Mouse (Mus musculus) embryonic facial prominence, embryonic 13.5 days (tissue): ENCODE measurements around the gene Lix1. TPM values are rescaled to one million over a fixed set of nuclear protein-coding genes. Genes with fewer than 3 reads are reported as not detected.

ENCODE experiments used
- ATAC-seq: fragments of 200-750 bp; cut with Nextera tagmentation; 2 replicates; pipeline ENCODE4 v1.8.0; 2017; ENCODE audit warnings: low read depth; ENCODE audit not compliant: insufficient number of reproducible peaks, insufficient read depth, low FRiP score, low TSS enrichment
- H3K27ac ChIP-seq: fragments of 300-500 bp; sonication (generic); 2 replicates; pipeline ENCODE4 v1.5.1; 2015; ENCODE audit warnings: moderate library complexity, mild to moderate bottlenecking, inconsistent platforms
- H3K27me3 ChIP-seq: fragments of 300-500 bp; sonication (generic); 2 replicates; pipeline ENCODE4 v1.6.1; 2015; ENCODE audit warnings: mild to moderate bottlenecking, inconsistent platforms
- H3K36me3 ChIP-seq: fragments of 300-500 bp; sonication (generic); 2 replicates; pipeline ENCODE4 v1.6.1; 2015; ENCODE audit warnings: mild to moderate bottlenecking, inconsistent platforms
- H3K4me1 ChIP-seq: fragments of 300-500 bp; sonication (generic); 2 replicates; pipeline ENCODE4 v1.6.1; 2015; ENCODE audit warnings: inconsistent platforms
- H3K4me2 ChIP-seq: fragments of 300-500 bp; sonication (generic); 2 replicates; pipeline ENCODE4 v1.6.1; 2015; ENCODE audit warnings: moderate library complexity, mild to moderate bottlenecking, inconsistent platforms
- H3K4me3 ChIP-seq: fragments of 300-500 bp; sonication (generic); 2 replicates; pipeline ENCODE4 v1.5.1; 2015; ENCODE audit warnings: mild to moderate bottlenecking, inconsistent platforms
- H3K9ac ChIP-seq: fragments of 300-500 bp; sonication (generic); 2 replicates; pipeline ENCODE4 v1.6.1; 2015; ENCODE audit warnings: mild to moderate bottlenecking, inconsistent platforms
- H3K9me3 ChIP-seq: fragments of 300-500 bp; sonication (generic); 2 replicates; pipeline ENCODE4 v1.6.1; 2016; ENCODE audit warnings: inconsistent platforms
- WGBS: fragments of 180-500 bp; shearing (Covaris S2); methylation state at CpG from one replicate; pipeline ENCODE4 v1.1.7; 2015; ENCODE audit warnings: mixed read lengths; 5-methylcytosine and 5-hydroxymethylcytosine counted together
- polyA plus RNA-seq: library from polyadenylated mRNA; unstranded; fragments of >200 nt; fragmentation: Nextera tagmentation; extraction: Ambion mirVana; gene quantifications from 2 replicates; pipeline ENCODE4 v1.2.1, GENCODE M21; 2015

The Lix1 gene
- 22.5 and 46.4 TPM in 2 replicates for polyA plus RNA-seq

DNA sequence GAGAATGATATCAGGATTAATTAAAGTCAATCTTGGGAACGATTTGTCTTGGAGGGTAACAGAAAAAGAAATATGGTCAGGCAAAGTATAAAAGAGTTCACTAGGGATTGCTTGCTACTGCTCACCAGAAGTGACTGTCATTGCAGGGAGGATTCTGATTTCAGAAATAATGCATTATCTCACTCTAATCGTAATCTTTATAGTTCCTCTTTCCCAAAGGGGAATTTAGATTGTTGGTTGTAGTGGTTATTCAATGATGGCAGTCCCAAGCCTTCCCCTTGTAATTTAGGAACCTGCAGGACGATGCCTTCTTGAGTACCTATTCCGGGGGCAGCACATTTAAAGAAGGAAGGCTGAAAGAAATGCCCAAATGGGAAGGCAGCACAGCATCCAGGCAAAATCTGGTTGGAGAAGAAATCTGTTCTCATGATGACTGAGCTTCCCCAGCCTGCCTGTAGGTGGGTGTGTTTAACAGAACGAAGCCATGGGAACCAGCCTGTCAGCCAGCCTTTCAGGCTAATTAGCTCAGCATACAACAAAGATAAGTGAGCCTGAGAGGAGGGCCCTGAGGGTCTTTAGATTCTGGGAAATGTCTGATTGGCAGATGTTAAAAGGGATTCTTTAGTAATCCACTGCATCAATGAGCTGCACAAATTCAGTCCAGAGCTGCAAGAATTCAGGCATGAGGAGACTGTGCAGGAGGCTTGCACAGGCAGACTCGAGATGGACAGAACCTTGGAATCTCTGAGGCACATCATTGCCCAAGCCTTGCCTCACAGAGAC, at the start of gene Lix1:
Gene Lix1 (plus strand): TSS at position 451 of the 783 bp plus-strand sequence.
- peaks cover 34% of the 10 kb centered on the region for H3K4me1 ChIP-seq
- peak within 1 kb of the TSS; percentile 49; the same call in 1 of the 2 replicates for H3K9ac ChIP-seq
- no peaks in the 10 kb centered on the region for H3K27me3 ChIP-seq
- 23% methylated on average over 6 of the region's 6 CpGs for WGBS
- peak within 1 kb of the TSS; percentile 54 for H3K4me2 ChIP-seq
- no peaks in the 10 kb centered on the region for H3K36me3 ChIP-seq
- peak; percentile 88 for ATAC-seq
- no peaks in the 10 kb centered on the region for H3K9me3 ChIP-seq
- peak within 1 kb of the TSS; percentile 36 for H3K4me3 ChIP-seq
- peak within 1 kb of the TSS; percentile 85 for H3K27ac ChIP-seq

DNA sequence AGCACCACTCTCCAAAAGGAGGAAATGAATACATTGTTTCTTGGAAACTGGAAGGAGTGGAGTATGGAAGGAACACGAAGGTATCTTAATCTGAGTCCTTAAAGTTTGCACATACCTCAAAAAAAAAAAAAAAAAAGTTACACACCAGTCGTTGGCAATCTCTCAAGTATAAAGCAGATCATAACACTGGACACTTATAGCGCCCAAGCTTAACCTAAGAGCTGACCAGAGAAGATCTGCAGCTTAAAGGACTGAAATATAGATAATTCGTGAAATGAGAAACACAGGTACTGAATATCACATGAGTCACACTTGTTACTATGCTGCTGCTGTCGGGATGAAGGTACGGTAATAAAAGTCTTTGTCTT, 28.9 kb upstream of the Lix1 start:
- Histone ChIP-seq H3K27ac (peak overlapping the region; percentile 93), H3K27me3 (no peaks in the 10 kb centered on the region), H3K9me3 (no peaks in the 10 kb centered on the region), H3K4me2 (peak overlapping the region; percentile 75), H3K36me3 (peaks cover 12% of the 10 kb centered on the region), H3K9ac (peak overlapping the region; percentile 89), H3K4me3 (peak overlapping the region; percentile 76), H3K4me1 (peaks cover 11% of the 10 kb centered on the region)
- WGBS: 6% methylated on average over 6 of the region's 6 CpGs
- ATAC-seq: peak; percentile 35; the same call in 1 of the 2 replicates

DNA sequence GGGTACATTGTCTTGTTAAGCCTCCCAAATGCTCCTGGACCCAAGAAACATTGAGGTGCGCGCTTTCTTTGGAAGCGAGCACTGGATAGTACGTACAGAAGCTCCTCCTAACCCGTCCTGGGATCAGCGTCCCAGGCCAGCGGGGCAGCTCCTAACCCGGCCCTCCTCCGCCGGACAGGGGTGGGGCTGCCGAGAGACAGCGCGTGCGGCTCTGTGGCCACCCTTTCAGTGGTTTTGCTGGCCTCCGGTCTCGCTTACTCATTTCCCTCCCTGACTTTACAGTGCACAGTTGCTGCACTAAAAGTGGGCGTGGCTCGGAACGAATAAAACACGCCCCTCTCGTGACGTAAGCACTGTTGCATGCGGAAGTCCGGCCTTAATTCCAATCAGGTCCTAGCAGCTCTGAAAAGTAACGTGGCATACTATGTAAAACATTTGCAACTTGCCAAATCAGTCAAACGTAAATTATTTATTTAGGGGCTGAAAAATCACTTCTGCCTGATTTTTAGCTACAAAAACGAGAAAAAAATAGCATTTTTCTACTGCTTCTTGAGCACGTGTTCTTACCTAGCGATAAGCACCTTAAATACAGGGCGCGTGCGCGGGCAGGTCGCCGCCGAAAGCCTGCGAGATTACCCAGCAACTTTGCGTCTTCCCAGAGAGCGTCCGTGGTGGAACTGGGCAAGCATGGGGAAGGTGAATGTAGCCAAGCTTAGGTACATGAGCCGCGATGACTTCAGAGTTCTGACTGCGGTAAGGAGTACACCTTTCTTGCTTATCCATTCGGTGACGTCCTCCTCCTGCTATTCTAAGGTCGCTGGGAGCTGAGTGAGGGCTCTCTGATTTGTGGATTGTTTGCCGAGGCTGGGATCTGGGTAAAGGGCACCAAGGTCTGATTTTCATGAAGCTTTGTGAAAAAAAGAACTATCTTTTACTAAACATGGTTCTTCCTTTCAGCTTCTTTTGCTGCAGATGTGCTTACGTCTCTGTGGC, 28.3 kb upstream of the Lix1 start, which contains the start of gene Riok2:
Gene Riok2 (plus strand): TSS at position 392 of the 993 bp plus-strand sequence.
- under 1% methylated on average over 48 of the region's 48 CpGs for WGBS
- peak within 1 kb of the TSS; percentile 75 for H3K4me2 ChIP-seq
- ATAC-seq: peak; percentile 98

DNA sequence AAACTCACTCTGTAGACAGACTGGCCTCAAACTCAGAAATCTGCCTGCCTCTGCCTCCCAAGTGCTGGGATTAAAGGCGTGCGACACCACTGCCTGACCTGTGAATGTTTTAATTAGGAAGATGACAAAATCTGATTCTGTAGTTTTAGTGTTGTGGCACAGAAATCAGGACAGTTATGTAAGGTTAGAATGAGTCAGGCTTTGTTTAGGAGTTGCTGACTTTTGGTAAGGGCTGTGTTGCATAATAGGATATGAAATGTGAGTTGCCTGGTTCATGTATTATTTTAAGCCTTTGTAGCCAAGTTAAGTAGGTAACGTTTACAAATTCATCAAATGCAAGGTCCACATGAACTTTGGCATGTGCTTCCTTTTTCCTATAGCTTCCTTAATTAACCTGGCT, 26.9 kb upstream of the Lix1 start:
- Histone ChIP-seq H3K4me2 (peak overlapping the region; percentile 75), H3K36me3 (peaks cover 16% of the 10 kb centered on the region), H3K9me3 (no peaks in the 10 kb centered on the region), H3K27ac (no peak overlapping the region), H3K9ac (peak overlapping the region; percentile 89), H3K4me3 (peak overlapping the region; percentile 76), H3K27me3 (no peaks in the 10 kb centered on the region), H3K4me1 (peaks cover 11% of the 10 kb centered on the region)
- no peak for ATAC-seq
- 88% methylated on average over 3 of the region's 3 CpGs for WGBS

More for the DNA sequence above, 28.3 kb upstream of the Lix1 start, which contains the start of gene Riok2:
- H3K4me1 ChIP-seq: peaks cover 11% of the 10 kb centered on the region
- H3K27ac ChIP-seq: peak within 1 kb of the TSS; percentile 93
- H3K4me3 ChIP-seq: peak within 1 kb of the TSS; percentile 76
- no peaks in the 10 kb centered on the region for H3K27me3 ChIP-seq
- peak within 1 kb of the TSS; percentile 89 for H3K9ac ChIP-seq
- H3K36me3 ChIP-seq: peaks cover 12% of the 10 kb centered on the region
- H3K9me3 ChIP-seq: no peaks in the 10 kb centered on the region

DNA sequence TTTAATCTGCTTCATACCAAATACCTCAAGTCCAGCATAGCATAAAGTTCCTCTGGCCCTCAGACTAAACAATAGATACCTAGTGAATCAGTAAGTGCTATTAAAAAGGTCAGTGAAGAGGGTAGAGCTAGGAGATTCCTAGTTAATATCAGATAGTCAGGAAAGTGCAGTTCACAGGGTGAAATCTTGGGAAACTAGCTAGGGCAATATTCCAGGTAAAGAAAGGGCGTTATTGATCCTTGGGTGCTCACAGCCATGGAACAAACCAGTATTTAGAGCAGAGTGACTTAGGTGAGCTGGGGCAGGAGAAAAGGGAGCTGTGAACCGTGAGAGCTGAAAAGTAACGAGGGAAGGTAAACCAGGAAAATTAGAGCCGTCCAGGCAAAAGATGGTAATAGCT, 18.8 kb upstream of the Lix1 start:
- Histone ChIP-seq H3K9ac (no peak overlapping the region), H3K4me1 (no peaks in the 10 kb centered on the region), H3K9me3 (no peaks in the 10 kb centered on the region), H3K4me3 (no peak overlapping the region), H3K36me3 (peaks cover 65% of the 10 kb centered on the region), H3K27me3 (no peaks in the 10 kb centered on the region), H3K4me2 (no peak overlapping the region), H3K27ac (no peak overlapping the region)
- no peak for ATAC-seq
- WGBS: 94% methylated on average over 4 of the region's 4 CpGs

DNA sequence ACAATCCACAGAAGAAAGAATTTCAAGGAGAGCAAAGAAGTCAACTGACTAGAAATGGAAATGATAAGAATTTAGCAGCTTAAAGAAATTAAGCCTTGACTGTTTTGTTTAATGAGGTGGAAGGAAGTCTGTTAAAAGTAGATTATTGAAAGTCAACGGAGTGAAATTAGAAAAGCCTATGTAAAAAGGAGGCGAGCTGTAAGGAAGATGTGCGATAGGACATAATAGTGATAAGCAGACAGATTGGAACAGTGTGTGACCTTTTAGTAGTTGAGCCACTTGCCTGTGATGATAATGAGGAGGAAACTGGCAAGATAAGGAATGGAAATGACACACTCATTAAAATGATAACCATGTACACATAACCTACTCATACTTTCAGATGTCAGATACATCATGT, 18.0 kb upstream of the Lix1 start:
- ATAC-seq: no peak
- Histone ChIP-seq H3K36me3 (peaks cover 69% of the 10 kb centered on the region), H3K4me1 (no peaks in the 10 kb centered on the region), H3K27me3 (no peaks in the 10 kb centered on the region), H3K9me3 (no peaks in the 10 kb centered on the region), H3K27ac (no peak overlapping the region), H3K9ac (no peak overlapping the region), H3K4me3 (no peak overlapping the region), H3K4me2 (no peak overlapping the region)
- 94% methylated on average over 3 of the region's 3 CpGs for WGBS

DNA sequence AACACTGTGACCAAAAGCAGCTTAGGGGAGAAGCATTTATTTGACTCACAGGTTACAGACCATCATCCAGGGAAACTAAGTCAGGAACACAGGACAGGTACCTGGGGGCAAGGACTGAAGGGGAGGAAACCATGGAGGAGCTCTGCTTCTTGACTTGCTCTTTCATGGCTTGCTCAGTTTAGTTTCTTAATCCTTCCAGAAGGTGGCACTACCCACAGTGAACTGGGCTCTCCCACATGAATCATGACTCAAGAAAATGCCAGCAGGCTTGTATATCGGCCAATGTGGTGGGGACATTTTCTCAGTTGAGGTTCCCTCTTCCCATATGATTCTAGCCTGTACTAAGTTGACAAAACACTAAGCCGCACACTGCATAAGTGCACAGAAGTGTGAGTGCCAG, 16.4 kb upstream of the Lix1 start:
- no peak overlapping the region for H3K9ac ChIP-seq
- H3K4me2 ChIP-seq: no peak overlapping the region
- WGBS: 83% methylated on average over 2 of the region's 2 CpGs
- no peaks in the 10 kb centered on the region for H3K27me3 ChIP-seq
- no peak for ATAC-seq
- H3K27ac ChIP-seq: no peak overlapping the region
- H3K36me3 ChIP-seq: peaks cover 69% of the 10 kb centered on the region
- H3K4me1 ChIP-seq: no peaks in the 10 kb centered on the region
- no peak overlapping the region for H3K4me3 ChIP-seq
- no peaks in the 10 kb centered on the region for H3K9me3 ChIP-seq

DNA sequence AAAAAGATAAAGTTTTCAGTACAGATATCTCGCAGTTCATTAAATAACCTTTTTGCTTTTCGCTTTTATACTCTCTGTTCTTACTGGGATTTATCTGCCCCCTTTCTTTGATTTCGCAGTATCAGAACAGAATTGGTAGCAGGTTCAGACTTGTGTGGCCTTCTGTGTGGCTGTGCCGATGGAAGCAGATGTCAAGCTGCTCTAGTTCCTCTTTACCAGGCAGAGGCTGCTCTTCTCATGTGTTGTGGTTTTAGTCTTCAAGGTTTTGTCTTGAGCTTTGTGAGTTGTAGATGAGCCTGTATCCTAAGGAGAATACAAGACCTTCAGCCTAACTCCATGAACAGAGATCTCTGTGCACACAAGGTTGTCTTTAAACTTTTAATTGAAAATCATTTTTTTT, 10.6 kb upstream of the Lix1 start:
- ATAC-seq: no peak
- H3K9ac ChIP-seq: no peak overlapping the region
- H3K36me3 ChIP-seq: peaks cover 43% of the 10 kb centered on the region
- H3K9me3 ChIP-seq: no peaks in the 10 kb centered on the region
- WGBS: 81% methylated on average over 4 of the region's 4 CpGs
- H3K4me3 ChIP-seq: no peak overlapping the region
- H3K4me1 ChIP-seq: no peaks in the 10 kb centered on the region
- H3K4me2 ChIP-seq: no peak overlapping the region
- no peak overlapping the region for H3K27ac ChIP-seq
- H3K27me3 ChIP-seq: no peaks in the 10 kb centered on the region

DNA sequence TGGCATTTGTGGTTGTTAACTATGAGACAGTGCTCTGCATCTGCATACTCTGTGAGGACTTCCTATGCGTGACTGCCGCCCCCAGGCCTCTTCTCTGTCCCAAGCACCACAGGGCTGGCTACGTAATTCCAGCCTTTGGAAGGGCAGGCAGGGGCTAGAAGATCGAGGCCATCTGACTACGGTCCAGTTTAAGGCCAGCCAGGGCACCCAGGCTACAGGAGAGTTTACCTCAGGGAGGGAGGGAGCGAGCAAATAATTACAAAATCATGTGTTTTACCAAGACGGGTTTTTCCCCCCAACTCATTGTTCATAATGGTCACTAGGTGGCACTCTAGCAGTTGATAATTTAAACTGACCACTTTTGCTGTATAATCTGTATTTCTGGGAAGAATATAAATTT, 9.6 kb upstream of the Lix1 start:
- H3K4me2 ChIP-seq: no peak overlapping the region
- no peak overlapping the region for H3K4me3 ChIP-seq
- H3K4me1 ChIP-seq: no peaks in the 10 kb centered on the region
- no peak for ATAC-seq
- peaks cover 36% of the 10 kb centered on the region for H3K36me3 ChIP-seq
- no peak overlapping the region for H3K27ac ChIP-seq
- 53% methylated on average over 7 of the region's 7 CpGs for WGBS
- H3K27me3 ChIP-seq: no peaks in the 10 kb centered on the region
- no peak overlapping the region for H3K9ac ChIP-seq
- H3K9me3 ChIP-seq: no peaks in the 10 kb centered on the region

DNA sequence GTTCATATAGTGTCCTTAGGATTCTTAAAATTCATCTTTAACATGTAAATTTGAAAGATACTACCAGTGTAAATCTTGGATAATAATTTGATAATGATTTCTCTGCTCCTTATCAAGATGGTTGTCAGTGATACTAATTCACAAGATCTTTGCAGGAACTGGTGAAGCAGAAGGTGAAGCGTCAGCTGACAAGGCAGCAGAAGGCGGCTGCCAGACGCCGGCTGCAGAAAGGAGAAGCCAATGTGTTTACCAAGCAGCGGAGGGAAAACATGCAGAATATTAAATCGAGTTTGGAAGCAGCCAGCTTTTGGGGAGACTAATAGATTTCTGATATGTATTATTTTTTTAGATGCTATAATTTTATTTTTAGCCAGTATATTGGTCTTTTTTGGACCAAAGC, 9.2 kb upstream of the Lix1 start:
- WGBS: 88% methylated on average over 6 of the region's 6 CpGs
- no peaks in the 10 kb centered on the region for H3K27me3 ChIP-seq
- H3K9ac ChIP-seq: no peak overlapping the region
- no peak overlapping the region for H3K4me3 ChIP-seq
- no peak overlapping the region for H3K27ac ChIP-seq
- H3K4me1 ChIP-seq: no peaks in the 10 kb centered on the region
- H3K4me2 ChIP-seq: no peak overlapping the region
- no peak for ATAC-seq
- H3K9me3 ChIP-seq: no peaks in the 10 kb centered on the region
- peaks cover 36% of the 10 kb centered on the region for H3K36me3 ChIP-seq

DNA sequence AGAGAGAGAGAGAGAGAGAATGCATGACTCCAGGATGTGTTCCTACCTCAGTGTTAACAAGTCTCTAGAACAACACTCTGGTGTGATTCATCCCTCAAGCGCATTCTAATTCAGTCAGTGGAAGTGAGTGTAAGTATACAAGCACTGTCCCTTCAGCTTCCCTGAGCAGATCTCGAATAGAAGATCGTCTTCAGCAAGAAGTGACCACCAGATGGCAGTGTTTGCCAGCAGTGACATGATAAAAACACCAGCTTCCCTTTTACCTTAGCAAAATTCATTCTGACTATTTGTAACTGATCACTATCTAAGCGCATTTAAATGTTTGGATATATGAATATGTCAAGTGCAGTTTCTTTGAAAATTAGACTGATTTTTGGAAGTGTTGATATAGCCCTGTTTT, 8.1 kb upstream of the Lix1 start:
- WGBS: 34% methylated on average over 4 of the region's 4 CpGs
- ATAC-seq: no peak
- Histone ChIP-seq H3K4me1 (no peaks in the 10 kb centered on the region), H3K36me3 (peaks cover 28% of the 10 kb centered on the region), H3K27me3 (no peaks in the 10 kb centered on the region), H3K4me3 (no peak overlapping the region), H3K9ac (no peak overlapping the region), H3K4me2 (no peak overlapping the region), H3K9me3 (no peaks in the 10 kb centered on the region), H3K27ac (no peak overlapping the region)
